Mouse (Mus musculus) urinary bladder, postnatal 4 days (tissue): Measurements from ENCODE around the gene Hist2h2ac.
"Not testable (repeated sequence)": the region's sequence is repeated elsewhere in the genome, so short reads cannot be mapped to it uniquely, and the experiment has no call there.

Experiments
- DNase-seq, 2 experiments: peaks; one replicate each; pipeline ENCODE4 v3.0.0; 2021 to 2022; ENCODE audit warnings: low spot score in 2 of 2

The Hist2h2ac gene

DNA sequence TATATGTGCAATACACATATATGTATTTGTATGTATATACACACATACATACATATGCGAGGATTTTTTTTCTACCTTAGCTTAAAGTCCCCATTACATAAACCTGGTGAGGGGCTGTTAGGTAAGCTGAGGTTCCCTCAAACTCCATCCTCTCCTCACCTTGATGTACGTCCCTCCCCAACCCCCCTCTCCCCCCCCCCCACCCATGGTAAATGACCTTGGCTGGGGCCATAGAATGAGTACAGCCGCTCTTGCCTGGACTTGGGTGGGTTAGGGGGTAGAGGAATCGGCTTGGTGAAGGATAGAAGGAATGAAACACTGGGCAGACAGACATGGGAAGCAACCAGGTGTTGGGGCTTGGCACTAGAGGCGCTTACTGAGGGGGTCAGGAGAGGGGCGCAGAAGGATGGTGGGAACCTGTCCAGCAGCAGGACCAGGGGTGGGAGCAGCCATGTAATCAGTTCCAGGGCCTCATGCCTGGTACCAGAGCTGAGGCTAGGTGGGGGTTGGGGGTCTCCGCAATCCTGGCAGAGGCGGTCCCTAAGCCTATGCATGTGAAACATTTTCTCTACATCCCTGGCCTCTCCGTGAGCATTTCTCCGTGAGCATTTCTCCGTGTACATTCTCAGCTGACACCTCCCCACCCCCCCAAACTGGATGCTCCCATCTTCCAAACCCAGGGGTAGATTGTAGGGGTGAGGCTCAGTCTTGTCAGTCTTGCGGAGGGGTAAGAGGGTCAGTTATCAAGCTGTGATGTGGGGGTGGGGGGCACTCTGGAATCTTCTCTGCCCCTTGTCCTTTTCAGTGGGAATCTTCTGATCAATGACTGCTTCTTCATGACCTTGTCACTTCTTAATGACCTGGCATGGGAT lies 38.9 kb downstream of the Hist2h2ac start:
- no peak for DNase-seq

DNA sequence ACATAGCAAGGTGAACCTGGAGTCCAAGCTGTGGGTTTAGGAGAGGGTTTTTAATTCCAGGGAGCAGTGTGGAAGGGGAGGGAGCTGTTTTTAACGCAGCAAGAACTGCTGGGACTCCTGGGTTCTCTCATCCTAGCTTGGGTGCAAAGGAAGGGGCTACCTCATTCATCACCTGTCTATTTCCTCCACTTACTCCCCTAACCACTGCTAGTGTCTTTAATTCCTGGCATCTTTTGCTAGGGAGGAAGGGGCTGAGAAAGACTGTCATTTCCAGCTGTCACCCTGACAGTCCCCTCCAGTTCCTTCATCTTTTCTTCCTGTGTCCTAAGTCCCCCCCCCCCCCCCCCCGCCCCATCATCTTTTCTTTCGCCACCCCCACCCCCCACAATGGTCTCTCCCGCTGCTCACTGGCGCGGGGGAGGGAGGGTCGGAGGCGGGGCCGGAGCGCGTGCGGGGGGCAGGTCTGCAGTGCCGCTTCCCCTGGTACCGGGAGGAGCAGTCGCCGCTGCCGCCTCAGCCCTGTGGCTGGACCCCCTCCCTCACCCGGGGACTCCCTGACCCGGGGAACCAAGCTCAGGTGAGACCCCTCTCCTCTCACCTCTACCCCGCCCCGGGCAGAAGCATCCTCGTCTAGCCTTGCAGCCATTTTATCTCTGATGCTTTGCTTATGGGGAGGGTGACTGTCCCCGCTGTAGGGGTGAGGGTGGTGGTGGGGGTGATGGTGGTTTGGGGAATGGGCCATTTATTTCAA lies 39.8 kb downstream of the Hist2h2ac start, which contains the start of gene Sv2a:
Gene Sv2a, plus strand, starts transcription at position 425 of the 751 bp plus-strand sequence.
- DNase-seq: peak in 1 of 2 experiments; percentile 47

DNA sequence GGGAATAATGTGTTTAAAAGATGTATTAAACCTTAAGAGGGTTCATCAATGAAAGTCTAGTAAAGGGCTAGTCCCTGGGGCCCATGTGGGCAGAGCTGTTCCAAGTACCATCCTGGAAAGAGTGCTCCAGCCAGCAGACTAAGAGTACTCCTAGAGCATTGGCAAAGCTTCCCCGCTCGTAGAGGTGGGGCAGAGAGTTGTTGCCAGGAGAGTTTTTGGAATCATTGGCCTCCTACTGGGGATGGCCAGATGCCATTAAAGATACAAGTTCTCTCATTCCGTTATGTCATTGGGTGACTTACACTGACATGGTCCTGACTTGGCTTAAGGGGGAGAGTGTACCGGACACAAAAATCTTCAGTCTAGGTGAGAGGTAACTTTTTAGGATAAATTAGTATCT lies 41.1 kb downstream of the Hist2h2ac start:
- DNase-seq: no peak

DNA sequence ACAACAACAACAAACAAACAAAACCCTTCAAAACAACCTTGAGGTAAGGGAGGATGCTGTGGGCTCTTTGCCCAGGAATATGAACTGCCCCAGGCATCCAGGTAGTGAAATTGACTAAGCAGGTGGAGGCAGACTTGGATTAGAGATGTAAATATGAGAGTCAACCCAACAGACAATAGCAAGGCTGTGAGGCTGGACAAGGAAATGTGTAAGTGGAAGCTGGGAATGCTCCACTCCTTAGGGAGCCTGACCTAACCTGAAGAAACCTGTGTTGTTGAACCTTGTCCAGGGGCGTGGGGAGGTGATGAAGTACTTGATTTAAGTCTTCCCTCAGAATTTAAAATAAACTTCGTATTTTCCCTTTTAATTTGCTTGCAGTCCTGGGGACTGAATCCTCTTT lies 41.8 kb downstream of the Hist2h2ac start:
- no peak for DNase-seq

DNA sequence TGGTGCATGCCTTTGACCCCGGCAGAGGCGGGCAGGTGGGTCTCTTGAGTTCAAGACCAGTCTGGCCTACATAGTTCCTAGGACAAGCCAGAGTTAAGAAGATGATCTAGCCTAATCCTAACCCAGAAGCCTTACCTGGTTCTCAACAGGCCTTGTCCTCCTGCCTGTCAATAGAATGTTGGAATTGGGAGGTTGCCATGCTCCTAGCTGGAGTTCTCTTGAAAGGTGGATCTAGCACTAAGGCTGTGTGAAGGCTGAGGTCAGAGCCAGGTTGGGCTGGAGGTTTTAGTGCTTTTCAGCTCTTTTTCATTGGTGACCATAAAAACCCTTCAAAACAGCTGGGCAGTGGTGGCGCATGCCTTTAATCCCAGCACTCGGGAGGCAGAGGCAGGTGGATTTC lies 42.3 kb downstream of the Hist2h2ac start:
- no peak for DNase-seq

DNA sequence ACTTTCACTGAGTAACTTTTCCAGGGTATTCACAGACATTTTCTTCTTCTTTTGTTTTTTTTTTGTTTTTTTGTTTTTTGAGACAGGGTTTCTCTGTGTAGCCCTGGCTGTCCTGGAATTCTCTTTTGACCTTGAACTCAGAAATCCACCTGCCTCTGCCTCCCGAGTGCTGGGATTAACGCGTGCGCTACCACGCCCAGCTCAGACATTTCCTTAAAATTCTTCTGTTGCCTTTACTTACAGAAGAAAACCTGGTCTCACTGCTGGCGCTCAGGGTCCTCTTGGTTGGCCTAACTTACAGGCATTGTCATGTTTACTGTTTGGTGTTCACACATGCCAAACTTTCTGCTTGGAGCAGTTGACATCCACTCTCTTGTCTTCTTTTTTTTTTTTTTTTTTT lies 45.4 kb downstream of the Hist2h2ac start:
- DNase-seq: no peak

DNA sequence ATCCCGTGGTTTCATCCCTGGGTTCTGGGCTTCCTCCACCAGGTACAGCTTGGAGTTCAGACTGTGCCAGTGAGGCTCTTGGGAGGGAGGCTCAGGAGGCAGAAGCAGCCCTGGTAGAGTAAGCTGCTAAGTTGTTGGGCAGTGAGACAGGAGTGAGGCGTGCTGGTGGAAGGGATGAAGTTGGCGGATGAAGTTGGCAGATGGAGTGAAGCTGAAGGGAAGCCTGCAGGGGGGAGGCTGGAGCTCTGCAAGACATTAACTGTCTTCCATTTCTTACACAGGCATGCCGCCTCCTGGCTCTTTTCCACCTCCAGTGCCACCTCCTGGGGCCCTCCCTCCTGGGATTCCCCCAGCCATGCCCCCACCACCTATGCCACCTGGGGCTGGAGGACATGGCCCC lies 46.6 kb downstream of the Hist2h2ac start:
- DNase-seq: not testable (repeated sequence)

DNA sequence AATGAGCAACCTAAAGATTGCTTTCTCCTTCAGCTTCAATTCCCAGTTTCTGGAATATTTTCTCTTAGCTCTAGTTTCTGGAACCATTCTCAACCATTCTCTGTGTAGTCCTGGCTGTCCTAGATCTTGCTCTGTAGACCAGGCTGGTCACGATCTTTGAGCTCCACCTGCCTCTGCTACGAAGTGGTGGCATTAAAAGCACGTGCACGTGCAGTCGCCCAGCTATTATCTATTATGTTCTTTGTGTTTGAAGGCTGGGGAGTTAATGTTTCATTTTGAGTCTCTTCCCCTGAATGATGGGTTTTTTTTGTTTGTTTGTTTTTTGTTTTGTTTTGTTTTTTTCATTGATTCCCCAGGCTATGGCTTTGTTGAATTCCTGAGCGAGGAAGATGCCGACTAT lies 47.5 kb downstream of the Hist2h2ac start:
- no peak for DNase-seq

DNA sequence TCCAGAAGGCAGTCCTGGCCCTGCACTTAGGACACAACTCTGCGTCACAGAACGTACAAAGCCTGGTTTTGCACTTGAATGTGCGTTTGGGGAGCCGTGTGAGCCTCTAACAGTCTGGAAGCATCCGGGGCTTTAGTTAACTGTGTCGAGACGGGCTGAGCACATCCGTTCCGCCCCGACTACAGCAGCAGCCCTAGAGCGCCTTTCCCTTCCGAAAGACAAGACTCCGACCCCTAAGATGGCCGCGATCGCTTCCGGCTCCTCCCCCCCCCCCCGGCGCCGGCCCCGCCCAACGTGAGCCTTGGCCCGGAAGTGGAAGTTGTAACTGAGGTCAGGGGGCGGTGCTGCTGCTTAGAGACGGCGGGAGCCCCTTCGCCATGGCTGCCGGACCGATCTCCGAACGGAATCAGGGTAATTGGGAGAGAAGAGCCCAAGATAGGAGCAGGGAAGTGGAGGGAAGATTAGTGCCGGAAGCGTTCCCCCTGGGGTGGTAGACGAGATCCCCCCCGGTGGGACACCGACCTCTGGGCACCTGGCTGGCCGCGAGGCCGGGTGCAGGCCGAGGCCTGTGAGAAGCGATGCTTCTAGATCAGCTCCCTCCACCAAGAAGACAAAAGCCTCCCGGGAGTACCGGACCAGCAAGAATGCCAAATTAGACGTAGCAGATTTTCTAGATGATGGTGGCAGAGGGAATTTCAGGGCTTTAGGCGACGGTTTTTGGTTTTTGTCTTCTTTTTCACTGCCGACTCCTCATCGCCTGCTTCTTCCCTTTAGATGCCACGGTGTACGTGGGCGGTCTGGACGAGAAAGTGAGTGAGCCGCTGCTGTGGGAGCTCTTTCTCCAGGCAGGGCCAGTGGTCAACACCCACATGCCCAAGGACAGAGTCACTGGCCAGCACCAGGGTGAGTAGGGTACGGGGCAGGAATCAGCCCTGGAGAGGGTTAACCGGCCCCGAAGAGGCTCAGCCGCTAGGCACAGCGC lies 48.2 kb downstream of the Hist2h2ac start, which contains the start of gene Sf3b4:
Gene Sf3b4, plus strand, starts transcription at position 136 of the 982 bp plus-strand sequence.
- DNase-seq: peak; percentile 80 to 81

DNA sequence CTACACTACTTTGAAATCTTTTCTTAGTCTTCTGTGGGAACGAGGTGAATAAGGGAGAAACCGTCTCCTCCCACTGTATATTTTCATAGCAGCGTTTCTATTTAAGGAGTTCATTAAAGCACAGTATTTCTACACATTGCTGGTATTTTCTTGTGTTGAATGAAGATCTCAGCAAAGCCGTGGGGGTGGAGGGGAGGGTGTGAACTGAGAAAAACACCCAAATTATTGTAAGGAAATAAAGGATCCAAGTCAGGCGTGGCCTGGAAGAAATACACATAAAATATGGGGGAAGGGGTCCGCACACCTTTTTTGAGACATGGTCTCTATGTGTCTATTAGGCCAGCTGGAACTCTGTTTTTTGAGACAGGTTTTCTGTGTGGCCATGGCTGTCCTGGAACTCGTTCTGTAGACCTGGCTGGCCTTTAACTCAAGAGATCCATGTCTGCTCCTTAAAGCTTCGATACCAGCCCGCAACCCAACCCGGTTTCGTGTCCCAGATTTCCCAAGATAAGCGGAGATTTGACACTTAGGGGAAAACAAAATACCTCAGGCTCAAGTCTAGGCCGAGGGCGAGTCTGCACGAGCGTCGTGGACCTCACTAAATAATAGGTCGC lies 49.0 kb downstream of the Hist2h2ac start:
- no peak for DNase-seq

DNA sequence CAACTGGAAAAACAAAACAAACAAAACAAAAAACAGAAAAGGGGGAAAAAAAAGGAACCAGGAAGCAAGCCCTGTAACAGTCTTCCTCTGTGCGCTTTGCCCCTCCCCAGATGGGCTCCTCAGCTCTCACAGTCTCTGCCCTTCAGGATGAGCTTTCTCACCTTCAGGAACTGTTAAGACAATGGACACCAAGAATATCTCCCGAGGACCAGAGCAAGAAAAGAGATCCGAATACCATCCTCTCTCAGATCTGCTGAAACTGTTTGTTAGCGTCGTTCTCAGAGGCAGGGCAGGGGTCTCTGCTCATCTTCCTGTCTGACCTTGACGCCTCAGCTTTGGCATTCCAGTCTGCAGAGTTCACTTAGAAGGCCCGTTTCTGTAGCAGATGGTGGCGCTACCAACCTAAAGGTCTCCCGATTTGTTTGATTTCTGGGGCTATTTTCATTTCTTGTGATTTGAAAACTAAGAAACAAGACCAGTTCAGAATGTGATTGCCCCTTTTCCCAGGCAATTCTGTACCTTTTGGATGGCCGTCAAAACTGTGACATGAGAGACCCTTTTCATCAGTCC lies 49.6 kb downstream of the Hist2h2ac start:
- no peak for DNase-seq
